Mouse (Mus musculus) large intestine, adult 2 months (tissue): Measurements from ENCODE around the gene Cyp1b1. TPM values are rescaled to one million over a fixed set of nuclear protein-coding genes. Genes with fewer than 3 reads are reported as not detected.

Experiments
- DNase-seq: peaks from one replicate; pipeline ENCODE4 v3.0.0-alpha.2; 2012; ENCODE audit warnings: low read depth, low spot score
- WGBS: fragments of 180-500 bp; shearing (Covaris S2); methylation state at CpG from one replicate; pipeline ENCODE4 v1.1.7; 2018; 5-methylcytosine and 5-hydroxymethylcytosine counted together
- polyA plus RNA-seq: library from polyadenylated mRNA; depleted of rRNA; stranded (reverse); fragments of >200 nt; gene quantifications from 2 replicates; pipeline ENCODE4 v1.2.3, GENCODE M21; 2012; rRNA removed

Gene Cyp1b1
- polyA plus RNA-seq, 1 experiment = 2.7 TPM

DNA sequence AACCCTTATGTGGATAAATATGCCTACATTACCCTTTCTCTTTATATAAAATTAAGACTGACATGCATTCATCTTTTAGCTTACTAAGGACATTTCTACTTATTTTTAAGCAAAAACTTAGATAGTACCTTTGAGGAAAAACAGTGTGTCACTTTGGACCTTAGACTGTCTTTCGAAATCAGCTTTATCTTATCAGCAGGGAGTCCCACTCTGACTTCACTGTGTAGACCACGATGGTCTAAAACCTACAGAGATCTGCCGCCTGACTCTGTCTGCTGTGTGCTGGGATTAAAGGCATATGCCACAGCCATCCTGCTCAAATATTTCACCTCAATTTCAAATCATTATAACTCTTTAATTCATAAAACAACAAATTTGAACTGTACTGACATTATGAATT is 56.4 kb downstream of the Cyp1b1 start:
- 58% methylated on average over 3 of the region's 3 CpGs for WGBS
- DNase-seq = no peak

DNA sequence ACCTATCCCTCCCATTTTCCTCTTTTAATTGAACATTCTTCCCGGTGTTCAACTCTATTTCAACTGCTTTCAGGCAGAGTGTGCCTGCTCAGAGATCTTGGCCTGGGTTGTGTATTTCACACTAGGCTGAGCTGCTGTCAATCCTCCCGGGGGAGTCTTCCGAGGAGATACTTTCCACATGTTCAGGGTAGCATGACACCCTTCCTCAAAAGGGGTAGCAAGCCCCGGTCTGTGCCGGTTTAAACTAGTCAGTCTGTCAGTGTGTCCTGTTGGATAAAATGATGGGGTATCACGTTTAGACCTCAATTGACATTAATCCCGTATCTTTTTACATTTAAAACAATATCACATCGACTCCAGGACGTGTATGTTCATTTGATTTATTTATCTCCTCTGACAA is 57.1 kb downstream of the Cyp1b1 start:
- WGBS = 80% methylated on average over 9 of the region's 9 CpGs
- no peak for DNase-seq

DNA sequence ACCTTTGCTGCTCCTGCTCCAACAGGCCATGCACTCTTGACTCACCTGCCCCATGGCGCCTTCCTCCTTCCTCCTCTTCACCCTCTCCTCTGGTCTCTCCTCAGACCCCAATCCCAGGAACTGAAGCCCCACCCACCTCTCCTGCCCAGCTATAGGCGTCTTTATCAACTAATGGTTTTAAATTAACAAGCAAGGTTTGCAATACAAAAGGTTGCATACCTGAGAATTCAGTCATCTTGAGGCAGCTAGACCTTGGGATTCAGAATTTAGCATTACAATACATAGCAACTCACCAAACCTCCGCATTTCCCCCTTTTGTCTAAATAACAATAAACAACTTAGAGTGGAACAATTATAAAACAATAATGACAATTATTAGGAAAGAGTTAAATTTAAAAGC is 60.7 kb downstream of the Cyp1b1 start:
- DNase-seq = no peak
- 83% methylated on average over 3 of the region's 3 CpGs for WGBS

DNA sequence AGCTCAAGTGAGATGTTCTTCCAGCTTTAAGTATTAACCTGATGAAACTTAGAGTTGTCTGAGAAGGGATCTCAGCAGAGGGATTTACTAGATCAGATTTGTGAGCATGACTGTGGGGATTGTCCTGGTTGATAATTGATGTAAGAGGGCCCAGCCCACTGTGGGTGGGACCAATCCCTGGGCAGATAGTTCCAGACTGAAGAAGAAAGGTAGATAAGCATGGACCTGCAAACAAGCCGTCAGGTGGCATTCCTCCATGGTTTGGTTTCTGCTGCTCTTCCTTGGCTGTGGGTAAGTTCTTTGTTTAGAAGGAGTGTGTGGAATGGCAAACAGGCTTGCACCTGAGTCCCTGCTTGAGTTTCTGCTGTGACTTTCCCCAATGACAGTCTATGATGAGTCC is 61.7 kb downstream of the Cyp1b1 start:
- WGBS = 48% methylated on average over 1 of the region's 1 CpGs
- DNase-seq = no peak

Other genes with a start within 250 kb of the Cyp1b1 start
- gene Rmdn2, start 103.2 kb downstream of the Cyp1b1 start, polyA plus RNA-seq = 1.4 and 1.7 TPM in 2 replicates
- 16.1 and 26.3 TPM in 2 replicates for gene Atl2, start 181.1 kb upstream of the Cyp1b1 start, polyA plus RNA-seq